Mouse (Mus musculus): ENCODE data around the gene Ren1.

Ren1 gene

DNA sequence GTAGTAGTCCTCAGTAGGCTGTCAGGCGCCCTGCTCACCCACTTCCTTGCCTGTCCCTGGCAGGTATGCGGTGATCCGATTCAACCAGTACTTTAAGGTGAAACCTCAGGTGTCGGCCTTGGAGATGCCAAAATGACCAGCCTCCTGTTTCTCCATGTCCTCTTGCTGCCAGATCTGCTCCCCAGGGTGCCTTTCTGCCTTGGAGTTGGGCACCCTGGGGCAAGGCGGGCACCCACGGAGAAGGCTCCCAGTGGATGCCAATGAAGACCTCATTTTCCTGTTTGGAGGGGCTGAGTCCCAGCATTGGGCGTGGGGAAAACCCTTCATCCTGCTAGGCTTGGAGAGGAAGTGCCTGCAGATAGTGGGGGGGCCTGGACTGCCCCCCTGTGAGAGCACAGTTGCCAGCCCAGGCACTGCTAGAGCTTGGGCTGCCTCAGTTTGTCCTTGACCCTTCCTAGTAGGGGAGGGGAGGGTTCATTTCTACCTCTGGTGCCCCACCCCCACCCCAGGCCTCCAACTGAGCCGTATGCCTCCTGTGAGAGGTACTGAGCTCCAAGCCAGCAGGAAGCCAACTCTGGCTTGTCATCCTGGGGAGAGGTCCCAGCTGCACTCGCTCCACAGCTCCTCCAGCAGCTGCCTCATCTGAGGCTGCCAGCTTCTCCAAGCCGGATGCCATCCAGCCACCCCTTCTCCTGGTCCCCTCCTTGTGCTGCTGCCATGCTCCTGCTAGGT lies 29.1 kb downstream of the Ren1 start:
- no peak for DNase-seq (ENCODE audit: low read depth)

DNA sequence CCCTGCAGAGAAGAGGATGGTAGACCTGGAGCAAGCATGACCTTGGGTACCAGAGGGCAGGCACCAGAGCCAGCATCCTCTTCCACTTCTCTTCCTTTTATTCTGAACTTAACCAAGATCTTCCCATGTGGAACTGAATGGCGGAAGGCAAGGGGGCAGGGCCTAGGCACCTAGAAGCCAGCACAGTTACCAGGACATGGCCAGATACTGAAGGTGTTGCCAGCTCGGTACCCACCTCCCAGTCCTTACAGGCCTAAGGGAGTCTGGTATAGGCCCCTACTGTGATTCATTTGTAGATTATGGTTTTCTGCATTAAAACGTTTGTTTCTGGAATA lies 29.6 kb downstream of the Ren1 start:
- DNase-seq (ENCODE audit: low read depth) = no peak

DNA sequence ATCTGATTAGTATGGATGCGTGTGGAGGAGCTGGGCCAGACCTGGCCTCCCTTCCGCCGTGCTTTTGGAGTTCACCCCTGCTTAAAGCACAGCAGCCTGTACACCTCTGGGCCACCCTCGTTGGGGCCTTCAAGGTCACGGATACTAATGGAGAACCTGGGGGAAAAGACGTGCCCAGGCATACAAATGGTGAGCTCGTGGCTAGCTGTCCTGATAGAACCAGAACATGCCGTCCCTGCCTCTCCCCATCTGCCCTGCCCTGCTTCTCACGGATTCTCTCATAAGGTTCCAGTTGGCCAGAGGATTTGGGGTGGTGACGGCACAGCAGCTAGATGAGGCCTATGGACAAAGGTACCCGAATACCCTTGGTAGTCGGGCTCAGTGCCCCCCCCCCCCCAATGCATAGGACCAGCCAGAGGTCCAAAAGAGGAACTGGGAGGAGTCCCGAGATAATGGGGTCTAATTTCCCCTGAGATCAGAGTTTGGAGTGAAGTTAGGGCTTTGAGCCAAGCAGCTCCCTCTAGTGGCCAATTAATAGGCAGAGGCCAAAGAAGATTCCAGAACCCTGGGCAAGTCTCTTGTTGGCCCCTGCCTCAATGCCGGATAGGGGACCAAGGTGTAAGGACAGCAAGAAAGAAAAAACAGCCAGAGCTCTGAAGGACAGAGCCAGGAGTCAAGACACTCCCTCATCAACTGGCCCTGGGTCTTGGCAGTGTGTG lies 30.2 kb downstream of the Ren1 start:
- DNase-seq (ENCODE audit: low read depth) = peak; percentile 55

DNA sequence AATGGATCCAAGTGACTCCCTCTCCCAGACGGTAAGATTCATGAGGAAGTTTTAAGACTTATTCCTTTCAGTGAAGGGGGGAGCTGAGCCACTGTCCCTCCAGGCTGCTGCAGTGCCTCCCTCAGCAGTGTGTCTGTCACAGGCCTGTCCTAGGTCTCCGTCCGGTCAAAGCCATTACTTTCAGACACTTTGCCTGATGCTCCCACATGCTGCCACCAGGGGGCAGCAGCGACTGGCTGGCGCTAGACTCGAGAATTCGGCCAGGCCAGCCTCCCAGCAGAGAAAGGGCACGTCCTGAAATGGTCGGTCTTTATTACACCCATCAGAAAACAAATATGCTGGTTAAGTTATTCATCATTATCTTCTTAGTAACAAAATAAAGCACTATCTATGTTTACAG lies 31.7 kb downstream of the Ren1 start:
- peak; percentile 78 for DNase-seq (ENCODE audit: low read depth)

DNA sequence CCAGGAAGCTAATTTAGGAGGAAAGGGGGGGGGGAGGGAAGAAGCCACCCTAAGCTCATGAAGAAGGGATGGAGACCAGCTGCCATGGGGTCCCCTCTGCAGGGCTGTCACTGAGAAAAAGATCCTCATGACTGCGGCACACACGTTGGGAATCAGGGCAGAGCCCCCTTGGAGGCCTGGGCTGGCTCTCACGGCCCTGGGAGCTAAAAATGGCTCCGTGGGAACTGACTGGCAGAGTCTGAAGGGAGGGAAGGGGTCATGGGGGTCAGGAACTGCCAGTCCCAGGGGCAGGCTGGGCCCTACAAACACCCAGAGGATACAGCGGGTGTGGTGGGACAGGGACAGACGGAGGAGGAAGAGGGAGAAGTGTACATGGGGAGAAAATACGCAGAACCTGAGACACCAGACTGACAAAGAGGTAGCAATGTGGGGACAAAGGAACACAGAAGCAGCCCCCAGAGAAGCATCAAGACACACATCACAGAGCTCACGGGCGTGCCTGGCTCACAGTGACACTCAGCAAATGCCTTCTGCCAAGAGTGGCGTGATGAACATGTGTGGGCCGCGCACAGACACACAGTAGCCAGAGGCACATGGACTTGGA lies 32.3 kb downstream of the Ren1 start:
- no peak for DNase-seq (ENCODE audit: low read depth)

DNA sequence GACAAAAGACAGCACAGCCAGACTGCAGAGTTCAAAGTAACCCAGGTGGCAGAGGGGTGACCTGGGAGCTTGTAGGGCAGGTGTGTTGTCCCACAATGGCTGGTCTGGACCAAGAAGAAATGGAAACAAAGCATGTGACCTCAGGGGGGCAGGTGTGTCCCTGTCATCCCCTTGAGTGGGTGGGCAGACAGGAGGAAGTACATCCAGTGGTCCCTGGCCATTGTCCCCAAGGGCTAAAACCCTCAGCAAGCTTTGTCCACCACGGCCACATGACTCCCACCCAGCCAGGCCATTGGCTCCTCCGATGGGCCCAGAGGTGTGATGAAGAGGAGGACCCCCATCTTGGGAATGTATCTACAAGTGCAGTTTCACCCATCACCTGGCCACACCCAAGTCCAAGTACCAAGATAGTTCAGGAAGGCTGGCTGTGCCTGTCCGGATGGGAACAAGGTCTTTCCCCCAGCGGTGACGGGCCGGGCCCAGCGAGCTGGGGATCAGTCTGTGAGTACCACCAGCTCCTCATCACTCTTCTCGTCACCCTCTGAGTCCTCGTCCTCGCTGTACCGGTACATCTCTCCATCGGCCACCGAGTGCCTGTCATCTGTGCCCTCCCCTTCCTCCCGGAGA lies 33.0 kb downstream of the Ren1 start:
- DNase-seq (ENCODE audit: low read depth) = no peak

DNA sequence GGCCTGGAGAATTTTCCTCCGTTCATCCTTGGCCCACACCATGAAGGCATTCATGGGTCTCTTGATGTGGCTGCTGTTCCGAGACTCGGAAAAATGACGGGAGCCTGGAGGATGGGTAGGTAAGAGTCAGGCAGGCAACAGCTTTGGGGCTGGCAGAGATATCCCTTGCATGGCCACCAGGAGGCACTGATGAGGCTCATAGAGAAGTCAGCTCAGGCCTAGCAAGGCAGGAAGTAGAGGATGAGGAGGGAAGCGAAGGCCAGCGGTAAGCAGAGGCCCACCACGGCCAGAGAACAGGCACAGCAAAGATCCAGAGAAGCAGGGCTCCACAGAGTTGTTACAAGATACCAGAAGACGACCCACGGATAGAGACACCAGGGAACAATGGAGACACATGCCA lies 35.2 kb downstream of the Ren1 start:
- DNase-seq (ENCODE audit: low read depth) = peak; percentile 82

DNA sequence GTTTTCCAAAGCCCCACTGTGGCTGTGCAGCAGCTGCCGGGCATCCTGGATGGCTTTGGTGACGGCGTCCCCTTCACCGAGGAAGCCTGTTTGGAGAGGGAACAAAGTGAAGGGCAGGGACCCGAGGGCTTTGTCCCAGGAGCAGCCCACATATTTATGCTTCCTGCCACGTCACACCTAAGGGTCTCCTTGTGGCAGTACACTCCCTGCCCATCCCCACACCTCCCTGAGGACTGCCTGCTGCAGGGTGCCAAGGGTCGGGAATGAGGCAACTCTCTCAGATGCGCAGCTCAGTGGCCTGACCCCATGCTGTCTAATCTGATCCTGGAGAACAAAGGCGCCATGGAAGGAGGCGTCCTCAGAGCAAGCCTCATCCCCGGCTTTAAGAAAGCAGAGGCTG lies 35.9 kb downstream of the Ren1 start:
- DNase-seq (ENCODE audit: low read depth) = no peak

DNA sequence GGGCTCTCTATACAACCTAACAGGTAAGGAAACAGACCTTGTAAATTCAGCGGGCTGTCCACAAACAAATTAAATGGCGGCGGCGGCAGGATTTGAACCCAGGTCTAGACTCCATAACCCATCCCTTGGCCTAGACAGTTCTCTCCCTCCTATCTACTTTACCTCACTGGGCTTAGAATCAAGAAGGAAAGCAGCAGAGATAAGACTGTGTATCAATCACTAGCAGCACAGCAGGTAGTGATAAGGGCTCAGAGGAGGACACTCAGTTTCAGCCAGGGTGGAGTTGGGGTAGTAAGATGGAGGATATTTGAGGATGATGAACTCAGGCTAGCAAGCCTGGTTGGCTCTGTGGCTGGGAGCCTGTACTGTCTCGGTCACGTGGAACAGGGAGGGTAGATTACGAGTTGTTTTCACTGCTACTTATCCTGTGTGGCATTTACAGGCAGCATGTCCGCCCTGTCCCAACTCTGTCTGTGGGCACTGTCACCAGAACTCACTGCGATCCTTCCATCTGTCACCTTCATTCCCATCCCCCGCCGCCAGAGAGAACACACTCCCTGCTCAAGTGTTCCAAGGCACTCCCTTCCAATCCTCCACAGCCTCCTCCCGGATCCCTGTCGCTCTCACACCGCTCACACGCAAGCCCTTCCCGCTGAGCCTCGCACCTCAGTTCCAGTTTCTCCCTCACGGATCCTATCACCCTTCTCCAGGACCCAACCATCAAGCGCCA lies 37.4 kb downstream of the Ren1 start:
- no peak for DNase-seq (ENCODE audit: low read depth)

DNA sequence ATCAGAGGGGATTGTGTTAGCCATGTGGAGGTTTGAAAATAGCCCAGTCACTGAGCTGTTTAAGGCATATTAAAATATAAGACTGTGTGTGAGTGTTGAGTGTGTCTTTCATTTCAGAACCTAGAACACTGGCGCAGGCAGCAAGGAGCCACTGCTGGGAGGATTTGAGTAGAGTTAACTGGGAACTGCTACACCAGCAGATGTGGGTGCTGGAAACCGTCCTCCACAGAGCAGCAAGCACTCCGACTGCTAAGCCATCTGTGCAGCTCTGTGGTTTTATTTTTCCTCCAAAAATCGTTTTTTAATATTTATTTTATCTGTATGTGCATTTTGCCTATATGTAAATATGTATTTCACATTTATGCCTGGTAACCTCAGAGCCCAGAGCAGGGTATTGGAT lies 44.4 kb downstream of the Ren1 start:
- no peak for DNase-seq (ENCODE audit: low read depth)

DNA sequence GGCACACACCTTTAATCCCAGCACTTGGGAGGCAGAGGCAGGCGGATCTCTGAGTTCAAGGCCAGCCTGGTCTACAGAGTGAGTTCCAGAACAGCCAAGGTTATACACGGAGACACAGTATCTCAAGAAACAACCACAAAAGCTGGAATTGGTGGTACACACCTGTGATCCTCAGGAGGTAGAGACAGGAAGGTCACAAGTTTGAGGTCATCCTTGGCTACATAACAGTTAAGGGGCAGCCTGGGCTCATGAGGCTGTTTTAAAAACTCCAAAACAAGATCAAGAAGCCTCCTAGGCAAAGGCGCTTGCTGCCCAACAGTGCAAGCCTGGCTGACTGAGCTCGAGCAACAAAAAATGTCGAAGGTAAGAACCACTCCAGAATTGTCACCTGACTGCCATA lies 46.4 kb downstream of the Ren1 start:
- DNase-seq (ENCODE audit: low read depth) = no peak

DNA sequence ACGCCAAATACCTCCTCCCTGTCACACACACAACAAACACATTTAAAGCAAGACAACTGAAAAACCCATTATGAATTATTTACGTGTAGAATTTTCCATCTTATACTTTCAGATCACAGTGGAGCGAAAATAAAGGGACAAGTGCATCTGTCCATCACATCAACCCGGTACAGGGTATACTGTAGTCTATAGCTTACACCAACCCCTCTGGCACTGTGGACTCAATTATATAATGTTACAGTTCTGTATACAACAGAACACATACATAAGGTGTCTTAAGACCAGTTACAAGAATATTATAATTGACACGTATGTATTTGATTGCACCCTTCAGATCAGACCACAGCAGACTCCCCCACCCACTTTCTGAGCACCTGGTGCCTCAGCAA lies 46.8 kb downstream of the Ren1 start:
- DNase-seq (ENCODE audit: low read depth) = no peak

DNA sequence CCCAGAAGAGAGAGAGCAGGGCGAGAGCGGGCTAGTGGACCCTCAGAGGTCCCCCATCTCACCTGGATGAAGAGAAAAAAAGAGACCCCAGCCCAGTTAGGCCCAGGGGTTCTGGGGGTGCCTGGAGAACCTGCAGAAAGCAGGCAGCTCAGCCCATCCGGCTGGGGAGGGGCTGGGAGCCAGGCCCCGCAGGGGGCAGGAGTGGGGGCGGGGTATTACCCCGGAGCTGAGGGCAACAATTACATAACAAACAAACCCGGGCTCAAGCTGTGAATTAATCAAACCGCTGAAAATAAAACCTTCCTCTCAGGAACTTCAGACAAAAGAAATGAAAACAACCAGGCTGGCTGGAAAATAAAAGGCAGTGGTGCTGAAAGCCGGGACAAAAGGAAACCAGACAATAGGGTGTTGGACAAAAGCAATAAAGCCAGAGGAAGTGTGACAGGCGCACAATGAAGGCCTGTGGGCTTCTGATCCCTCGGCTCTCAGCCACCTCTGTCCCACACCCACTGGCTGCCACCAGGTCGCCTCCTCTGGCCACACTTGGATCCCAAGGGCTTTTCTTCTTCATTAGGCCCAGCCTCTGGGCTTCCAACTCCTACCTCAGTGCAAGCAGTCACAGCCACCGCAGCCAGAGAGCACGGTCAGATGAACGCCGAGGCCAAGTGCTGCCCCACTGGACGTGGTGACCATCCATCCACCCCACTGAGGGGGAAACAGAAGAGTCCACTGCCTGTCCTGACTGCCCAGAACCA lies 47.4 kb downstream of the Ren1 start:
- DNase-seq (ENCODE audit: low read depth) = no peak

DNA sequence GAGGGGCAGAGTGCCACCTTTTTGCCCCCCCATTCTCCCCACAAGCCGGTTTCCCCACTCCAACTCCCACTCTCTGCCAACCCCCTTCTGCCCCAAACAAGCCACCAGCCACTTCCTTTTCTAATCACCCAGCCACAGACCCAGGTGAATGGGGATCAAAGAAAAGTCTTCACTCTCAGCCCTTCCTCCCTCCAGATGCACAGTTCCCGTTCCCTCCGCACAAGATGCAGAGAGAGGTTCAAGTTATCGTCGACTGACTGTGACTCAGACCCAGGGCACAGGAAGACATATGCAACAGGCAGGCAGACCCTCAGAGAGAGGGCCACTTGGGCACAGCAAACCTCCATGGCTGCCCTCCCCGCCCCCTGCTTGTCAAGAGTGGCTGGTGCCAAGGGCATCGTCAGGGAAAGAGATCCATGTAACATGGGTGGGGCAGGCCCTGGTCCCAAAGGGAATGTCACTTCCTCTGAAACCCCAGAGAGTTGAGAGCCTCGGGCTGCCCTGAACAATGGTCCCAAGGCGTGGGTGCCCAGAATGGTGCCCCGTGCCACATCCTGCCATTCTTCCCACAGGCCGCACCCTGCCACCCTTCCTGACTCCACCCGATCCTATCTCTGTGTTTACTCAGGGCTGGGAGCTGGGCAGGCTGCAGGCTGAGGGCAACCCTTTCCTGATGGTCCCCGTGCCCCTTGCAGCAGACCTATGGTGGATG lies 49.9 kb downstream of the Ren1 start:
- no peak for DNase-seq (ENCODE audit: low read depth)

DNA sequence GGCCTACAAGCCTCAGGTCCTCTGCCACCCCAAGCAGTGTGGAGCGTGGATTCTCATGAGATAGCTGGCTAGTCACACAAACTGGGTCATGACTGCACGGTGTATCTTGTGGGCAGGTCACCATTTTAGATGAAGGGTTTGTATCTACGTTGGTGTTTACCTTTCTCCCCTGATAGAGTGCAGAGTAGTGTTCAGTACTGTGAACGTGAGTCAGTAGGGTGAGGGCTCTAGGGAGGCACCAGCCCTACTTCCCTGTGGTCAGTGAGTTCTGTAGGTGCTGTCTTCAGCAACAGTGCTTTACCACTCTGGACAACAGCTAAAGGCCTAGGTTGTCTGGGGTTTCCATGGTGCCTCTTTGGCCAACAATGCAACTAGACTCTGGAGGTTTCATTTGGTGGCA lies 53.7 kb downstream of the Ren1 start:
- no peak for DNase-seq (ENCODE audit: low read depth)

DNA sequence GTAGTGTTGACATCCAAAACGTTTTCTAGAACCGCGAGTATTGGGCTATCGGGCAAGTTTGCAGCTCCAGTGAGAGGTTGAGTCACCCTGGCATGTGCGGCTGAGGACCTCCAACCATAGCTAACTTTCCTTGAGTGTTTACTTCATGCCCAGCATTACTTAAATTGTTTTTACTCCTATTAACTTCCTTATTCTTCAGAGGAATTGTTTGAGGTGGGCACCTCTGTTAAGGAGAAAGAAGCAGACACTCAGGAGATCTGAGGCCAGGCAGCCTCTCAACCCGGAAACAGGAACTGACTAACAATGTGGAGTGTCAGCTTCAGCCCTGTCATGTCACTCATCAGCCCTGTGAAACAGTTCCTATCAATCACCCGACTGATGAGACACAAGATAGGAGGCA lies 56.3 kb downstream of the Ren1 start:
- no peak for DNase-seq (ENCODE audit: low read depth)

DNA sequence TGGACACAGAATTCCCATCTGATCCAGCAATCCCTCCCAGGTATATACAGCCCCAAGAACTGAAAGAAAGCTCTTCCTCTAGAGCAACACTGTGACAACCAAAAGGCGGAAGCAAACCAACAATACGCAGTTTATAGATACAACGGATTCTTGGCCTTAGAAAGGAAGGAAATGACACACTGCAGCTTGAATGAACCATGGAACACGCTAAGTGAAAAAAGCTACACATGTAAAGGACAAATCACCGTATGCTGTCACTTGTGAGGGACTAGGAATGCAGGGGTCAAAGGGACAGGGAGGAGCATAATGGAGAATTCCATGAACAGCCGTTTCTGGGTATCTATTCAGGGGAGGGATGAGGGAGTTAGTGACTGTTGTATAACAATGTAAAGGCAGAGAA lies 57.1 kb downstream of the Ren1 start:
- DNase-seq (ENCODE audit: low read depth) = no peak

DNA sequence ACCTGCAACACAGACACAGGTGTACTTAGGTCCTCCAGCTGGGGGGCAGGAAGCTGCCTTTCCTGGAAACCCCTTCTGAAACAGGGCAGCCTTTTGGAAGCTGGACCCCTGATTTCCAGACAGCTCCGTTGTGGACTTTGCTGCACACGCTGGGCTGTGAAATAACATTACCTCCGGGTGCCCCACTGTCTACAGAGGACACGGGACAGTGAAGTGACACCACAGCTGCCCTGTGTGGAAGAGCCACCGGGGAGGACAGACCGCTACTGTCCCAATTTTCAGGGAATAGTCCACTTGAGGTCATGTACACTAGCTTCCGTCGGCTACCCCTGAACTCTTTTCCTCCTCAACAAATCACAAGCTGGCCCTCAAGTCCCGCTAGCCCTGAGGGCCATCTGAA lies 58.0 kb downstream of the Ren1 start:
- DNase-seq (ENCODE audit: low read depth) = no peak

DNA sequence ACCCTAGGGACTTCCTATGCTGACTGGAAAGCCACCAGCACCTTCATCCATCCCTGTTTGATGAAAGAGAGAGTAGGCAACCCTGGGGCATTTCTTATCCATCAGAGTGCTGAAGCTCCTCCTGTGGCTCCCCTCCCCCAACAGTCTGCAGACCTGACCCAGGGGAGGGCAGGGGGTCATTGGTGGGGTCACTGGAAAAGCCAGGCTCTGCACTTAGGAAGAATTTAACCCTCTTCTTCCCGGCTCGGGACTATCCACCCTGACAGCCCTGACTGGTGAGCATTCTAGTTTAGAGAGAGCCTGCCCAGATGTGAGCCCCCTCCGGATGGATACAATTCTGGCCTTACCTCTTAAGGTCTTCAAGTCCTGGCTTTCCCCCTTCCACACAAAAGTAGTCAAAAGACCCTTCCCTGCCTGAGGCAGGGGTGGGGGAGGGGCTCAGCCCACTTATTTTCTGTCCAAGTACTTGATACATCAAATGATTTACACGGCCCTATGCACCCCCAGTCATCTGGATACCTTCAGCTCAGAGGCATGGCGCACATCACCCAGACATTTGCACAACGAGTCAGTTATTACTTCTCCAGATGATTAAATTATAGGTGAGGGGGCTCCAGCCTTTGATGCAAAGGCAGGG lies 58.7 kb downstream of the Ren1 start:
- no peak for DNase-seq (ENCODE audit: low read depth)

DNA sequence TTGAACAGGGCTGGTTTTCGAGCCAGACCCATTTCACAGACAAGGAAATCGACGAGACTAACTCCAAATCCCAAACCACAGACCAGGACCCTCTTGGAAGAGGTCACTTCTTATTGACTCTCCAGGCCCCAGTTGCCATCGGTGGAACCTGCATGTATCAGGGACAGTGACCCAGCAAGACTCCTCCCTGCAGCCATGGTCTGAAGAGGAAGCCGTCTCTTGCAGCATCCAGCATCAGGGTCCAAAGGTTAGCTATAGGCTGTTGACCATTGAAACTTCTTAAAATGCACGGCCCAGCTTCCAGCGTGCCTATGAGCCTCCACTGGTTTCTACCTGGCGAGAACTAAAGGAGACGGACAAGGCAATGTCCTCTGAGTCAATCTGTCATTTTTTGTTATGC lies 59.5 kb downstream of the Ren1 start:
- no peak for DNase-seq (ENCODE audit: low read depth)

Data from induced T-regulatory cell, adult 2 months (primary cell).